Mouse (Mus musculus) lung, adult 2 months (tissue): ENCODE results near the gene Cwc25. TPM values are rescaled to one million over a fixed set of nuclear protein-coding genes. Genes with fewer than 3 reads are reported as not detected.

ENCODE experiments used
- DNase-seq: peaks from one replicate; pipeline ENCODE4 v3.0.0; 2022
- H3K4me1 ChIP-seq: fragments of 200-500 bp; 2 replicates; pipeline ENCODE4 v1.6.1; 2011; ENCODE audit warnings: low read length; ENCODE audit not compliant: control insufficient read depth, insufficient read depth
- H3K4me3 ChIP-seq: fragments of 200-500 bp; replicated peaks from 2 replicates; pipeline ENCODE3; 2011; ENCODE audit warnings: low read depth, mild to moderate bottlenecking, control low read depth, low read length; ENCODE audit errors: extremely low read depth
- CTCF ChIP-seq: fragments of 200-500 bp; IDR thresholded peaks from 2 replicates; pipeline ENCODE4 v1.5.1; 2011; ENCODE audit warnings: mild to moderate bottlenecking, low read length, control low read depth; ENCODE audit not compliant: insufficient read depth
- POLR2A ChIP-seq: fragments of 200-500 bp; IDR thresholded peaks from 2 replicates; pipeline ENCODE4 v1.6.1; 2011; ENCODE audit warnings: low read depth, mild to moderate bottlenecking, control low read depth, low read length, borderline replicate concordance; ENCODE audit errors: extremely low read depth
- WGBS: fragments of 180-500 bp; shearing (Covaris S2); methylation state at CpG from one replicate; pipeline ENCODE4 v1.1.7; 2018; 5-methylcytosine and 5-hydroxymethylcytosine counted together
- polyA plus RNA-seq: library from polyadenylated mRNA; depleted of rRNA; stranded (reverse); fragments of >200 nt; gene quantifications from 2 replicates; pipeline ENCODE4 v1.2.3, GENCODE M21; 2012

Gene Cwc25
- polyA plus RNA-seq, 1 experiment = 11.6 TPM

DNA sequence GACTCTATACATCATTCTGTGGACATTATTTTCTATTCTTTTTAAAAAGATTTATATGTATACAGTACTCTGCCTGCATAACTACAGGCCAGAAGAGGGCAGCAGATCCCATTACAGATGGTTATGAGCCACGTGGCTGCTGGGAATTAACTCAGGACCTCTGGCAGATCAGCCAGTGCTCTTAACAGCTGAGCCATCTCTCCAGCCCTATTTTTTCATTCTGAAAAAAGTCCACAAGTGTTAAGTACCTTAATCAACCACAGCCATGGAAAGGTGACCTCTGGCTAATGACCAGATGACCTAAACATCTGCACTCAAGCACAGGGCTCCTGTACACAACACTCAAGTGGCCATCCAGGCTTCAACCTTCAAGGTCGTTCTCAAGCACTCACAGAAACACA, 10.8 kb upstream of the Cwc25 start:
- DNase-seq = no peak
- 29% methylated on average over 2 of the region's 2 CpGs for WGBS

DNA sequence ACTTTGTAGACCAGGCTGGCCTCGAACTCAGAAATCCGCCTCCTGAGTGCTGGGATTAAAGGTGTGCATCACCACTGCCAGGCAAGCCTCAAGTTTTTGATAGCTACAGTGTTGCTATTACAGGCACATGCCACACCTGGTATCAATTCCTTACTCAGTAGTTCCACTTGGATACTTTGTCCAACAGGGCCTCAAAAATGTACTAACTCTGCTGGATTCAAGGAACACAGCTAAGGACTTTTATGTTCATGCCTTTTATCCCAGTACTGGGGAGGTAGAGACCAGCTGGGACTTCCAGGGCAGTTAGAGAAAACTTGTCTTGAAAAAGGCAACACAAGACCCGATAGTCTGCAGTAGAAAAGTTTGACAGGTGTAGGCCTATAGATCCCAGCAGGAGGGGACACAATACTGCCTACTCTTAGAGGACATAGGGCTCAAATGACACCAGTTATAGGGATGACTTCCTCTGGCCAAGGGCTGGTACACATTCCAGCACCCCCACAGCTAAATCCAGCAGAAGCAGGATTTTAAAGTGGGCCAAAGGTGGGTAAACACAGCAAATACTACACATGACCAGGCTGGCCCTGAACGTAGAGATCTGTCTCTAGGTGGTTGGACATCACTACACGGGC, 10.3 kb upstream of the Cwc25 start:
- DNase-seq = no peak
- Histone ChIP-seq H3K4me1 (peaks cover 7% of the 10 kb centered on the region; the same call in 1 of the 2 replicates), H3K4me3 (no peak overlapping the region)
- WGBS = 65% methylated on average over 5 of the region's 5 CpGs
- TF ChIP-seq POLR2A (no peak), CTCF (no peak)

More for the DNA sequence above, 10.8 kb upstream of the Cwc25 start:
- H3K4me3 ChIP-seq = no peak overlapping the region
- H3K4me1 ChIP-seq = peaks cover 7% of the 10 kb centered on the region; the same call in 1 of the 2 replicates
- TF ChIP-seq POLR2A (no peak), CTCF (no peak)

DNA sequence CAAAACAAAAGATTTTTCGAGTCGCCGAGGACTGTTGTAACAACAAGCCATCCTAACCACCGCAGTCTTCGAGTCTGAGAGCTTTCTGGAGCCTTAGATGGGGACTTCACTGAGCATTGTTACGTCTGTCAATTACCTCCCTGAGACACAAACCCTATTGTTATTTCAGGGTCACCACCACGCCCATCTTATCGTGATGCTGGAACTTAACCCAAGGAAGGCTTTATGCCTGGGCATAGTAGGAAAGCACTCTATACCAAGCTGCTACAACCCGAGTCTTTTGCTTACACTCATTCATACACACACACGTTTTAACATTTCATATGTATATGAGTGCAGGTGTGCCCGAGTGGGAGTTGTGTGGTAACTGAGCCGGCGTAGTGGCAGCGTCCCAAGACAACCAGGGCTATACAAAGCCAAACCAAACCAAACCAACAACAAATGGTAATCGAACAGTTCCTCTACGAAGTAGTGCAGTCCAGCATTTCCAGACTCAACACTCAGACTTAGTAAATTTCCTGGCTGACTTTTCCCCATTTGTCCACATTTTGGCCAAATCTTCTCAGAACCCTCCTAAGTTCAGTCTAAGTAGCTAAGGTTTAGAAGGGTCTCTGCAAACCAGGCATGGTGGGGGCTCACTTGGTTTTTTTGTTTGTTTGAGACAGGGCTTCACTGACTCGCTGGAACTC, 9.6 kb upstream of the Cwc25 start, which contains the start of gene 1700001P01Rik:
Gene 1700001P01Rik, minus strand, starts transcription at position 111 of the 689 bp plus-strand sequence.
- no peak within 1 kb of the TSS for H3K4me3 ChIP-seq
- WGBS = 47% methylated on average over 17 of the region's 17 CpGs
- peaks cover 7% of the 10 kb centered on the region; the same call in 1 of the 2 replicates for H3K4me1 ChIP-seq
- DNase-seq = no peak
- TF ChIP-seq POLR2A (no peak), CTCF (no peak)

DNA sequence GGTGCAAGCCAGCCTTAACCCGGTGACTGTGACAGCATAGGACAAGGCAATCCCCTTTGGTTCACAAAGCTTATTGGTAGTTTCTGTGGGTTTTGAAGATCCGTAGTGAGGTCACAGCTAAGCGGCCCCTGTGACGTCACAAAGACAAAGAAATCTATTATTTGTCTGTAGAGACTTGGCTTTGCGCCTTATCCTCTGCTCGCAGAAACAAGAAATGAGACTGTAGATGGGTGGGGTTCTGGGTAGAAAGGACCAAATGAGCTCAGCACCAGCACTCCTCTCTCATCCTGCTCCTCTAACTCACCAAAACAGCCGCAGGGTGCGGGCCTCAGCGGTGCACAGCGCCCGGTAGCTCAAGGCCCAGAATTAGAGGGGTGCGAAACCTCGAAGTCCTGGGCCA, 8.8 kb upstream of the Cwc25 start:
- H3K4me3 ChIP-seq = no peak overlapping the region
- TF ChIP-seq POLR2A (no peak), CTCF (no peak)
- DNase-seq = no peak
- WGBS = 77% methylated on average over 13 of the region's 13 CpGs
- peaks cover under 1% of the 10 kb centered on the region; the same call in 1 of the 2 replicates for H3K4me1 ChIP-seq

DNA sequence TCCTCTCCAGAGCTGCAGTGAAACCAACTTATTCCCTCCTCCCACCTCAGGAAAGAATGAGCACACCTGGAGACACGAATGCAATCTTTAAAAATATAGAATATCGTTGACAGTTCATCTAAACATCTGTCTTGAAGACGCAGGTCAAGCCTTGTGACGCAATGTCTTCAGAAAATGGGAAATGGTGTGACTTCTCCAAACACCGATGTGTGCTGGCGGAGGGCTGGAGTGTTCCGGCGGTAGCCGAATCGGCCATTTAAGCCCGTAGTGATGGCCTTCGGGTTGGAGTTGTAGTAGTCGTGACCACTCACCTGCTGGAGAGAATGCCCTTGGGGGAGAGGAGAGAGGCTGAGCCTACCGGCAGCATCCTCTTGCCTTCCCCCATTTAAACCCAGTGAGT, 5.1 kb upstream of the Cwc25 start:
- 72% methylated on average over 14 of the region's 14 CpGs for WGBS
- TF ChIP-seq CTCF = no peak
- TF ChIP-seq POLR2A = no peak
- no peak for DNase-seq
- no peak overlapping the region for H3K4me3 ChIP-seq
- no peaks in the 10 kb centered on the region for H3K4me1 ChIP-seq

DNA sequence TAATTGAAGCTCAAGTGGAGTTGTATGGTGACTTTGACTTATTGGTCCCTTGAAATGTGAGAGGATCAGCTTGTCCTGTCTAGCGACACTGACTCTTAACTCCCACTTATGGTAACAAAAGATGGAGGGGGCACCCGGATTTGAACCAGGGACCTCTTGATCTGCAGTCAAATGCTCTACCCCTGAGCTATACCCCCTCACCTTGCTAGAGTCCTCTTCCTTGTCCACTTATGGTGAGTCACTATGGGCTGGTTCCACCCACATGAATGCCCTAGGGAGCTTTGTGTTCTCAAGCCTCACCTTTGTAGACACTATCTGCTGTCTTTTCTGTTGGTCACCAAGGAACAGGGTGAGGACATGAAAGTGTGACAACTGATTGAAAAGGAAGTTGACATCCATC, 3.3 kb upstream of the Cwc25 start:
- Histone ChIP-seq H3K4me3 (no peak overlapping the region), H3K4me1 (peaks cover 6% of the 10 kb centered on the region)
- TF ChIP-seq POLR2A (no peak), CTCF (no peak)
- DNase-seq = no peak
- 33% methylated on average over 2 of the region's 2 CpGs for WGBS

DNA sequence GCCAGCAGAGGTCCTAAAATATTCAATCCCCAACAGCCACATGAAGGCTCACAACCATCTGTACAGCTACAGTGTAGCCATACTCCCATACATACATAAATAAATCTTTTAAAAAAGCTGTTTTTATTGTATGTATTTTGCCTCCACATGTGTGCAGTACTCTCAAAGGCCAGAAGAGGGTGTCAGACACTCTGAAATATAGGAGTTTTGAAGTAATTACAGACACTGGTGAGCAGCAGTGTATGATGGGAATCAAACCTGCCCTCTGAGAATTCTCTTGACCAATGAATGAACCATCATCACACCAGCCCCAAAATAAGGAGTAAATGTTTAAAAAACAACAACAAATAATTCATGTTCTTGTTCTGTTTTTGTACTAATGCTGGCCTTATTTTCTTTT, 4.7 kb downstream of the Cwc25 start:
- TF ChIP-seq POLR2A (no peak), CTCF (no peak)
- no peak for DNase-seq
- Histone ChIP-seq H3K4me3 (no peak overlapping the region), H3K4me1 (peaks cover 6% of the 10 kb centered on the region)

DNA sequence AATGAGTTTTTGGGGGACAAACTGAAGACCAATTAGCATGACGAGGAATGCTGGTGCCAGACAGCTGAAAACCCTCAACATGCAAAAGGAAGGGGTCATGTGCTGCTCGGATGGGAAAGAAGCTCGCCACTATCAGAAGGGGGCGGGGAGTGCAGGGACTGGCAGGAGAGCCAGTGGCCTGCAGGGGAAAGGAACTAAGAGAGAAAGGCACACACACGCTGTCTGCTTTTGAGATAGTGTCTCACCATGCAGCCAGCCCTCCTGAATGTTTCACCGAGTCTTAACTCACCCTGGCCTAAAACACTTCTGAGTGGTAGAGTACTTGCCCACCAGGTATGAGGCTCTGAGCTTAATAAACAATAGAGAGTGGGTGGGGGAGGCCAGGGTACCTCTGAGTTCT, 7.4 kb downstream of the Cwc25 start:
- 76% methylated on average over 6 of the region's 6 CpGs for WGBS
- TF ChIP-seq CTCF (no peak), POLR2A (no peak)
- H3K4me1 ChIP-seq = no peaks in the 10 kb centered on the region
- DNase-seq = no peak
- no peak overlapping the region for H3K4me3 ChIP-seq

DNA sequence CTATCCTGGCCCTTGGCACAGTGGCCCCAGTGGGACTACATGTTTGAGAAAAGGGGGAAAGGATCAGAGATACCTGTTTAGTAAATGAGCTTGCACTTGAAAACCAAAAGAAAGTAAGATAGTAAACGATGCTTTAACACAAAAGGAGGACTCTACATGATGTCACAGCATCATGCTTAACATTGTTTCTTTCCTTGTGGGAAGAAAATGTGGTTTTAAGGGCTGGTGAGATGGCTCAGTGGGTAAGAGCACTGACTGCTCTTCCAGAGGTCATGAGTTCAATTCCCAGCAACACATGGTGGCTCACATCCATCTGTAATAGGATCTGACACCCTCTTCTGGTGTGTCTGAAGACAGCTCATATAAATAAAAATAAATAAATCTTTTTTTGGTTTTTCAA, 8.2 kb downstream of the Cwc25 start:
- WGBS = 92% methylated on average over 1 of the region's 1 CpGs
- TF ChIP-seq POLR2A (no peak), CTCF (no peak)
- no peak for DNase-seq
- no peak overlapping the region for H3K4me3 ChIP-seq
- no peaks in the 10 kb centered on the region for H3K4me1 ChIP-seq

DNA sequence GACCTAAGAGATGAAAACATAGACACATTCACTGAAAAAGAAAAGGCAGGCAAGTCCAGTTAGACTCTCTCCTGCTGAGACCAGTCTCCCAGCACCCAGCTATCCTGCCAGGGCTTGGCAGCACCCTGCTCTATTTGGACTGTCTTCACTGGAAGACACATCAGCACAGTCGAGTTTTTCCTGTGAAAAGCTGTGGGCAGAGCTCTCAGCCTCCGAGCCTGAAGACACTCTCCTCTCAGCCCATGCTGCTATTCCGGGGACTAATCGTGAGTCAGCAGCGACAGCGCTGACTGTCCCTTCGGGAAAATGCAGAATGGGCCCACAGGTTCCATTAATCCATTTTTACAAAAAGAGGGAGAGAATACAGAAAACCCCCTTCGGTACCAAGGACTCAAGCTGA, 13.1 kb downstream of the Cwc25 start:
- WGBS = 91% methylated on average over 8 of the region's 8 CpGs
- no peaks in the 10 kb centered on the region for H3K4me1 ChIP-seq
- H3K4me3 ChIP-seq = no peak overlapping the region
- DNase-seq = no peak
- no peak for TF ChIP-seq POLR2A
- TF ChIP-seq CTCF = no peak
